Mouse (Mus musculus) monocyte, adult 2 months (primary cell): Measurements from ENCODE around the gene Klhl29.

Experiments used
- DNase-seq, 2 experiments: peaks; one replicate each; pipeline ENCODE4 v3.0.0; 2022; ENCODE audit warnings: low spot score in 2 of 2, low read depth in 1 of 2

Klhl29 gene

DNA sequence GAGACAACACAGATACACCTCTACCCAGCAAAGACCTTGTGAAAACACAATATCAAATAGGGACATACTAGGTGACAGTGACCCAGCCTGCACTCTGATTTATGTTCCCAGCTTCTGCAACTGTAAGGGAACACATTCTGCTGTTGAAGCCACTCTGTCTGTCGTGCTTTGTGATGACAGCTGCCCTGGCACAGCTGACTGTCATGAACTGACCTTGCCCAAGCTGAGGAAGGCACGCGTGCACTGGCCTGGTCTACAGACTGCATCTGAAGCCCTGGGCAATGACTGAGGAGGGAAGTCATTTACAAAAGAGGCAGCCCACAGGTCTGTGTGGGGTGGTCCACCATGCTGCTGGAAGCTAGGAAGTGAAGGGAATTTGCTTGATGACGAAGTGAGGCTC lies 246.3 kb downstream of the Klhl29 start:
- no peak for DNase-seq

DNA sequence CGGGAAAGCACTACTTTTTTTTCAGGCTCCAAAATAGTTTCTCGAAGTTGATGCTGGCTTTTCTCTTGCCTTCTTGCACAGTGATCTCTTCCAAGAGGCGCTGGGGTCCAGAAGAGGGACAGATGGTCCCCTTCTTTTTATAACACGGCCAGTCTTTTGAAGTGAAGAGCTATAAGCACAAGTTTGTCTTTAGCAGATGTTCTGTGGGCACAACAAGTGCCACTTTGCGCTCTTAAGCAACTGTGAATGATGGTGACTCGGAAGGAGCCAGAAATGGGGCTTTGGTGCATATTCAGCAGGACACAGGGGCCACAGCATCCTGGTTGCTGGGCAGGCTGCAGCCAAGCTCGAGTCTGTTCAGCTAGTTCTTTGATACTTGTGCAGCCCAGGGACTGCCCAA lies 249.6 kb downstream of the Klhl29 start:
- no peak for DNase-seq

DNA sequence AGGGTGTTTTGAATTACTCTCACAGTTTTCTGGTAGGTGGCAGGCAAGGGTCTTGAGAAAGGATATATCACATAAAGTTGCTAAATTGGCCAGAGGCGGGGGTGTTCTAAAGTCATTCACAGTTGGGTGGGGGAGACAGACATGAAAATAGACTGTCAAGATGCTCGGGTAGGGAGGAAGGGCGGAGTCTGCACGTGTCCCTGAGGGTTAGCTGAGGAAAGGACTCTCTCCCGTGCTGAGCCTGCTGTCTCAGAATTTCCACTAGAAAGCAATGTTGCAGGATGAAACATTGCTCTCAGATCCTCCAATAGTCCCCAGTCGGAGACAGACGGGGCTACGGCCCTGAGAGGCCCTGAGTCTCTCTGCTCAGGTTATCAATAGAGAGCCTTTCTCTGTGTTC lies 252.5 kb downstream of the Klhl29 start:
- no peak for DNase-seq

- no peak for DNase-seq
Measured at GRCm38 (mm10) chr12:5120249-5120648, 255.2 kb downstream of the Klhl29 start.

- no peak for DNase-seq
Measured at GRCm38 (mm10) chr12:5119726-5120125, 255.8 kb downstream of the Klhl29 start.

DNA sequence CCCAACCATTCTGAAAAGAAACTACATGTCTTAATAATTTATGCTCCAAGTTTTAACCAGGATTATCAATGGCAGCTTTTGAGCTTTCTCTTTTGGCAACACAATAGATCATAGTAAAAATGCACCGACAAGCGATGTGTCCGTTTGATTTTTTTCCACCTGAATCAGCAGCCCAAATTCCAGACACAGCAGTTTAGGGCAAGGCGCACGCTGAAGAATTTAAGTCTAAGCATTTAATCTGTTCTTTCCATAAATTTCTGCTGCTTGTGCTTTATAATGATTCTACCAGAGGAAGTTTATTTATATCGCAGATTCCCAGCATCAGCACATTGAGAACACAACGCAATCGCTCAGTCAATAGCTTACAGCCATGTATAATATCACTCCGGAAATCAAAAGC lies 256.2 kb downstream of the Klhl29 start:
- DNase-seq = no peak

- DNase-seq = no peak
Measured at GRCm38 (mm10) chr12:5116605-5117004, 258.9 kb downstream of the Klhl29 start.

DNA sequence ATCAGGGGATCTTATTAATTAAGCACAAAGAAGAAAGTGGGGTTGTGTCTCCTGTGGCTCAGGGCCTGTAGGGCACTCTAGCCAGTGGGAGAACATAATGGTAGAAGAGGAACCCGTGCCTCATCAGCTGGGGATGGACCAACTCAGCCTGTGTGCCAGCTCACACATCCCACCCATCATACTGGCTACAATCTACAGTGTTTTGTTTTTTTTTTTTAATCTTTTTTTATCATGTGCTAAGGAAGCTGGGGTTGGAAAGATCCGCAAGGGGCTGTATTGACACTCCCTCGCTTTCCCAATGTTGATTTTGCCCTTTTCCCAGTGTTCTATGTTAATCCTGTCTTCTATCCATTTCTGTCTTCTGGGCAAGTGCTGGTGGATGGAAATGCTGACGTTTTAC lies 260.9 kb downstream of the Klhl29 start:
- DNase-seq = no peak

- no peak for DNase-seq
Measured at GRCm38 (mm10) chr12:5111343-5111742, 264.1 kb downstream of the Klhl29 start.

DNA sequence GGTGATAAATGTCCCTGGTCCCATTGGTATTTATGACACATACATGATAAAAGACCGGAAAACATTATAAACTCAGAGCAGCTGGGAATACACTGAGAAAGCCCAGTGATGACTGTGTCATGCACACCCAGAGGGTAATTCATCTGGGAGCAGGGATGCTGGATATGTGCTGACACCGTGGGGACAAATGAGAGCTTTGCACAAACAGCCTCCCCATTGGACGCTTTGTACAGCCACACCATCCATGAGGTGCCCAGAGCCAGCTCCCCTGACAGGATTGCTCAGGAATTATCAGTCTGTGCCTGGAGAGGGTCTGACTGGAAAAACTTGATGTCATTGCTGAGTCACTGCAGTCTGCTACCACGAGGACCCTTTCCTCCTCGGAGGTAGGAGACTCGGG lies 266.9 kb downstream of the Klhl29 start:
- DNase-seq = no peak

GRCm38 (mm10) chr12:5107795-5108194 lies 267.7 kb downstream of the Klhl29 start:
- DNase-seq = no peak

DNA sequence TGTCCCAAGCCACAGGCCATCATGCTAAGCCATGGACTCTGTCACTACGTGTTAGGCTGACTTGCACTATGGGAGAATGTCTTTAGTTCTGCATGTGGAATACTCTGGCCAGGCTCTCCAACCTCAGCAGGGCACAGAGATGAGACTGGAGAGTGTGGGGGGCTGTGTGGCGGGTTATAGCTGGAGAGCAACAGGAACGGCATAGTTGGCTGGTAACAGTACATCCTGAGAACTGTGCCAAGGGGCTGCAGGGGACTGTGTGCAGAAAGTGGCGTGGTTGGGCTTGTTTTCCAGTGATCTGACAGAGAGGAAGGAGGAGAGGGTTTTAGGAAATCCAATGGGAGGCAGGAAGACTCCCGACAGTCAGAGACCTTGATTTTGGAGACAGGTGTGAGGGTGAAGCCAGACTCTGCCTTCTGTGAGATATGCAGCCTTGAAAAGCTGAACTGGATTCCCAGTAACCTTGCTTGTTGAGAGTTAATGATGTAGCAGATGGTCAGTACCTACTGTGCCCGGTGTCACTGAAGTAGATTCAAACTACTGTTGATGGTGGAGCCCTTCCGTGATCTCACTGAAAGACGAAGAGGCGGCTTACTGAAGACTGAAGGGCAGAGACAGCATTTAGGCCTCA lies 270.9 kb downstream of the Klhl29 start:
- no peak for DNase-seq

GRCm38 (mm10) chr12:5101411-5102024 lies 274.0 kb downstream of the Klhl29 start:
- DNase-seq = no peak

- DNase-seq = no peak
Measured at GRCm38 (mm10) chr12:5099572-5099971, 275.9 kb downstream of the Klhl29 start.

GRCm38 (mm10) chr12:5088639-5089038 lies 286.8 kb downstream of the Klhl29 start:
- no peak for DNase-seq

GRCm38 (mm10) chr12:5087787-5088519 lies 287.5 kb downstream of the Klhl29 start:
- DNase-seq = no peak

DNA sequence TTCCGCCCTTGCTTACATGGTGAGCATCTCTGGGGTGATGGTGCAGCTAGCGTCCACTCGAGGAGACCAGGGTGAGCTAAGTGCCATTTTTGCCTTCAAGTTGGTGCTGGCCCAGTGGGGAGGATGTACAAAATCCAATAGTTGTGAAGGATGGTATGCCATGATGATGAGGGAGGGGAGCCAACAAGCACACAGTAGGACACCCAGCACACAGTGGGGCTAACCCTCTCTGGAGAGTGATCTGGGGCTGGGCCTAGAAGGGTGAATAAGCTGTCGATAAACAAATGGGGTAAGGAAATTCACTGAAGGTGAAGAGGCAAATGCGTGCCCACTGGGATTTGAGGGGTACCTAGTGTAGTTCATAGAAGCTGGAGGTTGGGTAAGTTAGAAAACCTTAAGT lies 290.8 kb downstream of the Klhl29 start:
- no peak for DNase-seq

DNA sequence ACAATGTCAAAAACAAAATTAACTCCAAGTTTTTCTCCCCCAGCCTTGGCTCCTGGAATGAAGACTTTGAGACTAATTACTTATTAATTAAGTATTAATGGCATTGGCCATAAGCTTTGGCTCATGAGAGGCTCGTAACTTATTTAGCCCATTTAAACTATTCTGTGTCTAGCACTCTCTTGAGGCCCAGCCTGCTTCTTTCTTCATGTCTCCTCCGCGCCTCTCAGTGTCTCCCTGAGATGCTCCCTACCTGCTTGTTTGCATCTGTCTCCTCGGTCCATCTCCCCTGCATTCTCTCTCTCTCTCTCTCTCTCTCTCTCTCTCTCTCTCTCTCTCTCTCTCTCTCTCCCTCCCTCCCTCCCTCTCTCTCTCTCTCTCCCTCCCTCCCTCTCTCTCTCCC lies 294.0 kb downstream of the Klhl29 start:
- no peak for DNase-seq

DNA sequence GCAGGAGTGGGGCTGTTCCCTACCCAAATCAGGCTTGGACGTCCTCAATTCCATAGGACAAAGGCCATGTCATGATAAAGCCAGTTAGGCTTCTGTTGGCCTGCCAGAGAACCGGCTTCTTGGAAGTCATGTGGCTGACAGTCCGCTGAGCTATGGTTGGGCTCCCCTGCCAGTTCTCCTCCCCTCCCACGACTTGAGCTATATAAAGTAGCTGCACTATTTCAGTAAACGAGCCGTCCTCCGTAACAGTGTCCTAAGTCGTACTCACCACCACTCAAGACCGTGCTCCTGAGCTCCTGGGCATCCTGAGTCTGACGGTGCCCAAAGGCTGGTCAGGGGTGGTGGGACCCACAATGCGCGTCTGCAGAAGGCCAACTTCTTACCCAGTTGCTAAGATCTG lies 302.3 kb downstream of the Klhl29 start:
- no peak for DNase-seq

DNA sequence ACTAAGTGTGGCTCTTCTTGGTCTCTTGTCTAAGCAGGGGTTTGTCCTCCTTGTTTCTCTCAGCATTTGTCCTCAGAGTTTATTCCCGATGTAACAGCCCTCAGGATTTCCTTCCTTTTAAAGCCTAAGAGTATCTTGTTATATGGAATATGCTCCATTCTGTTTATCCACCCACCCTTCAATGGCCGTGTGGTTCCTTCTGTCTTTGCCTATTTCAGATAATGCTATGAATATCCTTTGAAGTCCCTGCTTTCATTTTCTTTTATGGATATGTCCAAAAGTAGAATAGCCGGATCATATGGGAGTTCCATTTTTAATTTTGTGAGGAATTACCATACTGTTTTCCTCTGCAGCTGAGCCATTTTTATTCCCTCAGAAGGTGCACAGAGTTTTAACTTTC lies 305.4 kb downstream of the Klhl29 start:
- no peak for DNase-seq

GRCm38 (mm10) chr12:5067590-5067989 lies 307.9 kb downstream of the Klhl29 start:
- DNase-seq = no peak

GRCm38 (mm10) chr12:5048104-5048503 lies 327.4 kb downstream of the Klhl29 start:
- DNase-seq = no peak

GRCm38 (mm10) chr12:5044141-5044540 lies 331.3 kb downstream of the Klhl29 start:
- DNase-seq = no peak
